Mouse (Mus musculus) layer of hippocampus, adult 18-20 months (tissue): ENCODE results near the gene Spc25. TPM values are rescaled to one million over a fixed set of nuclear protein-coding genes. Genes with fewer than 3 reads are reported as not detected.

ENCODE experiments used
- DNase-seq, 2 experiments: peaks; one replicate each; pipeline ENCODE4 v3.0.0; 2022; ENCODE audit warnings: low spot score in 2 of 2
- long read RNA-seq: library from polyadenylated mRNA; stranded (forward); transcript quantifications from one replicate; pipeline ENCODE4 v2.0.0, GENCODE M21; 2021
- total RNA-seq, 2 experiments: library from RNA; stranded (reverse); gene quantifications; 2 replicates each; pipeline ENCODE4 v1.2.3; 2021

Spc25 gene
- under 1 TPM; 0.27 to 0.46 TPM for total RNA-seq
- long read RNA-seq, partial matches to known transcripts = 0 of 1 reads
- long read RNA-seq, other reads (novel, unspliced or antisense) = 0 of 1 reads

- peak; percentile 87 to 93 for DNase-seq
These were observed at the start of gene Spc25 for GRCm38 (mm10) chr2:69205791-69206351. Gene Spc25 (minus strand): TSS chr2:69206194.

- DNase-seq = no peak
These were observed 42.3 kb upstream of the Spc25 start for GRCm38 (mm10) chr2:69248221-69248755.

- DNase-seq = no peak
These were observed 41.1 kb upstream of the Spc25 start for GRCm38 (mm10) chr2:69247081-69247480.

GRCm38 (mm10) chr2:69244924-69245323 lies 38.9 kb upstream of the Spc25 start:
- DNase-seq = no peak

- DNase-seq = no peak
These were observed 33.3 kb upstream of the Spc25 start for GRCm38 (mm10) chr2:69239315-69239714.

GRCm38 (mm10) chr2:69234976-69235678 lies 29.1 kb upstream of the Spc25 start:
- DNase-seq = peak in 1 of 2 experiments; percentile 6

- DNase-seq = no peak
These were observed 26.1 kb upstream of the Spc25 start for GRCm38 (mm10) chr2:69232101-69232500.

- no peak for DNase-seq
These were observed 24.1 kb upstream of the Spc25 start for GRCm38 (mm10) chr2:69230137-69230536.

- no peak for DNase-seq
These were observed 22.6 kb upstream of the Spc25 start for GRCm38 (mm10) chr2:69228635-69229034.

GRCm38 (mm10) chr2:69226876-69227275 lies 20.9 kb upstream of the Spc25 start:
- DNase-seq = no peak

- no peak for DNase-seq
These were observed 18.7 kb upstream of the Spc25 start for GRCm38 (mm10) chr2:69224724-69225123.

GRCm38 (mm10) chr2:69222815-69223214 lies 16.8 kb upstream of the Spc25 start:
- no peak for DNase-seq

GRCm38 (mm10) chr2:69221868-69222416 lies 15.9 kb upstream of the Spc25 start:
- no peak for DNase-seq

GRCm38 (mm10) chr2:69215242-69215641 lies 9.2 kb upstream of the Spc25 start:
- DNase-seq = no peak

- no peak for DNase-seq
These were observed 6.7 kb upstream of the Spc25 start for GRCm38 (mm10) chr2:69212652-69213051.

GRCm38 (mm10) chr2:69210773-69211172 lies 4.8 kb upstream of the Spc25 start, which contains the start of gene G6pc2:
Gene G6pc2 (plus strand): TSS chr2:69211073.
- DNase-seq = no peak

GRCm38 (mm10) chr2:69209684-69210083 lies 3.7 kb upstream of the Spc25 start:
- no peak for DNase-seq

- no peak for DNase-seq
These were observed 529 bp upstream of the Spc25 start for GRCm38 (mm10) chr2:69206523-69206922.

GRCm38 (mm10) chr2:69205185-69205584 lies 809 bp downstream of the Spc25 start:
- no peak for DNase-seq

- DNase-seq = no peak
These were observed 12.4 kb downstream of the Spc25 start for GRCm38 (mm10) chr2:69193555-69193954.

- DNase-seq = no peak
These were observed 14.9 kb downstream of the Spc25 start for GRCm38 (mm10) chr2:69191059-69191458.

GRCm38 (mm10) chr2:69189222-69189621 lies 16.8 kb downstream of the Spc25 start:
- DNase-seq = no peak
